Mouse (Mus musculus) erythroblast, embryonic 14.5 days (primary cell): ENCODE results near the gene Wbp11.

Experiments used
- GATA1 ChIP-seq: IDR thresholded peaks from 2 replicates; pipeline ENCODE4 v1.6.1; 2012; ENCODE audit warnings: low read length, inconsistent platforms, mixed read lengths
- TAL1 ChIP-seq: IDR thresholded peaks from 3 replicates; pipeline ENCODE4 v1.6.1; 2012; ENCODE audit warnings: low read length, inconsistent platforms, mixed read lengths

DNA sequence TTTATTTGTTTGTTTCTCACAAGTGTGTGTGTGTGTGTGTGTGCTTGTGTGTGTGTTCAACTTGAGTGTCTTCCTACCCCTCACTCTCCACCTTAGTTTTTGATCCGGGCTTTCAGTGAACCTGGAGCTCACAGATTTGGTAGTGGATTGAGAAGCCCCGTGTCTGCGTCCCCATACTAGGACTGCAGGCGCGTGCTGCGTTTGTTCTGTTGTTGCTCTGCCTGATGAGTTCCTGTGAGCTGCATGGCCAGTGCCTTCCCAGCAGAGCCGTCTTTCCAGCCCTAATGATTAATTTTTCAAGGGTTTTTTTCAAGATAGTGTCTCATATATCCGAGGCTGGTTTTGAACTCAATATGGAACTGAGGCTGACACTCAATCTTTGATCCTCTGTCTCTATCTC, 30.4 kb upstream of the Wbp11 start:
- TF ChIP-seq GATA1 = no peak
- no peak for TF ChIP-seq TAL1
